Mouse (Mus musculus) cortical plate, adult 2 months (tissue): ENCODE results near the gene F2r.

Experiments
- CTCF ChIP-seq: fragments of 200-500 bp; IDR thresholded peaks from 2 replicates; pipeline ENCODE4 v1.5.1; 2011; ENCODE audit warnings: mild to moderate bottlenecking, control low read depth, low read length; ENCODE audit not compliant: insufficient read depth; ENCODE audit errors: extremely low read depth
- POLR2A ChIP-seq: fragments of 200-500 bp; IDR thresholded peaks from 2 replicates; pipeline ENCODE4 v1.6.1; 2011; ENCODE audit warnings: mild to moderate bottlenecking, low read length, control low read depth; ENCODE audit not compliant: insufficient read depth; ENCODE audit errors: extremely low read depth

- TF ChIP-seq CTCF (no peak), POLR2A (no peak)
Observed at GRCm38 (mm10) chr13:95608416-95609087, 9.7 kb downstream of the F2r start.
